Mouse (Mus musculus): Measurements from ENCODE around the gene Olfr975.
"Not testable (repeated sequence)": the region's sequence is repeated elsewhere in the genome, so short reads cannot be mapped to it uniquely, and the experiment has no call there.

Gene Olfr975

DNA sequence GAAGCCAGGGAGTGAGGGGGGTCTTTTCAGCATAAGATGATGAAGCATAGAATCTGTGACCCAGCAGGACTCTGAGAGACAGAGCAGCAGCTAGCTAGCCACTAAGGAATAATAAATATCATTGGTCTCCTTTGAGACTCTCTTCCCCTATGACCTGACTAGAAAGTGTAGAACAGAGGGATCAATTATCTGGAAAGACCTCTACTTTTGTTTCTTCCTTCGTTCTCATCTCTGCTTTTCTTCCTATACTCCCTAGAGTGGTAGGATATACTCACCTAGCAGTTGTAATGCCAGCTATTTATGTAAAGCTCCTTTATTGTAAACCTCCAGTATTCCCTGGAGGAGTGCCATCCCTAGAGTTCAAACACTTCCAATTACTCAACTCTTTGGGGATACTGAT lies at the start of gene Olfr975:
Olfr975 (minus strand) TSS at position 101 of the 400 bp plus-strand sequence.
- DNase-seq (ENCODE audit: low read depth), result no peak

DNA sequence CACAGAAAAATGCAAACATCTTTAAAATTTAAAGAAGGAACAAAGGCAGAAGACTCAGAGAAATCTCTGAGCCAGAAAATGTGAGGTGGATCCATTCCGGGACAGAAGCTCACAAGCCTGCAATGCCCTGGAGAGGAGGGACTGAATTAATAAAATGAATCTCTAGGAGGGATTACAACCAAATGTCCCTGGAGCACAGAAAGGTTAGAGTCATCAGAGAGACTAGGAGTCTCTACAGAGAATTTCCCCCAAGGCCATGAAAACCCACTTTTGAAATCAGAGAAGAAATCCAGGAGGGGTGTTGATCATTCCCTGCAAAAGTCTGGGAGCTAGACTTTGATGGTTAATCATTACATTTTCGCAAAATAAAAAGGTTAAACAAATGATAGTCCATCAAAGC lies 40.0 kb upstream of the Olfr975 start, which contains the start of gene Olfr978:
Olfr978 (plus strand) TSS at position 301 of the 400 bp plus-strand sequence.
- DNase-seq (ENCODE audit: low read depth), result no peak

DNA sequence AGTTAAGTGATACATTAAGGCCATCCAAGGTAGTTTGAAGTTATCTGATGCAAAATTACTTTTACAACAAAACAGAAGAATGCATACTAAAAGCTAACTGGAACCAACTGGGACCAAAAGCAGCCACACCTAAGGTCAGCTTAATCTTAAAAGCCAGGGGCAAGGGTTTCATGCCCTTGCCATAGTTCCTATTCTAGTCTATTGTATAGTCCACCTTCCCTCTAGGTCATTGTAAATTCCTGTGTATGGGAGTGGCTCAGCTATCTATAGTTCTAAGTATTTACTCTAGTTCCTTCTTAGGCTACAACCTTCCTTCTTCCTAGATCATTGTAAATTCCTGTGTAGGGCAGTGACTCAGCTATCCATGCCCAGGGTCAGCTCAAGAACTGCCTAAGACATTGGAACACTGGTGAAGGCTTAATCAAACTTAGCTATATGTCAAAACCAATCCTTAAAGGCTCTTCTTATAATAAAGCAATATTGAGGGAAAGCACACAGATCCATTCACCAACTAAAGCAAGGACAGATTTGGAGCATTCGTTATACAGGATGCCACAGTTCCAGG lies 24.8 kb upstream of the Olfr975 start:
- DNase-seq (ENCODE audit: low read depth), result not testable (repeated sequence)

DNA sequence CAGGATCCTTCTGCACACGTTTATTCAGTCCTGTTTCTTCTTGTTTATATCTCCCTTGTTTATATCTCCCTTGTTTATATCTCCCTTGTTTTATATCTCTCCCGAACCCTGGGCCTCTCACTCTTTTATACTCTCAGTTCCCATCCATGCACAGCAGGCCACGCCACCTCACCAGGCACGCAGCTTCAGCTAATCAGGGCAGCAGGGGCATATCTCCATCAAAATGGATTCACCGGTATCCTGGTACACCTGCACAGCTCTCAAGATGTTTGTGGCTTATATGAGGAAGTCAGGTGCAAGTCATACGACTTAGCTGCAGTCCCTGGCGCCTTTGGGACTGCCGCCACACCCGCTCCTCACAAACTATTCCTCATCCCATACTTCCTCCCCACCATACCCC lies 9.2 kb upstream of the Olfr975 start, which contains the start of gene Olfr976:
Olfr976 (minus strand) TSS at position 101 of the 400 bp plus-strand sequence.
- not testable (repeated sequence) for DNase-seq (ENCODE audit: low read depth)

DNA sequence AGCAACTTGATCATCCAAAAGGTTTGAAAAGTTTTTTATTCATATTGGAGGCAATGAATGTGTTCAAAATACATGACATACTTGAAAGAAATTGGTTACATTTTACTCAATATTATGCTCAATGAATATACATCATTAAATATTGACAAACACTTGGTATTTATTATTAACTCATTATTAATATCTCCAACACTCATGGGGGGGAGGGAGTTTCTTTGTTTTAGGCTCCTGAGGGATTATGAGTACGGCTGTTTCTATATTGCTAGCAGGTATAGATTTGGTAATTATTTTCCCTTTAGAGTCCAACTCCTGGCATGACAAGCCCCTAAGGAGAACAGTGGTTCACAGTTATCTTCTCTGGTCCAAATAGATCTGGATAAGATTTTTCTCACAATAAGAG lies 14.6 kb downstream of the Olfr975 start, which contains the start of gene Olfr974:
Olfr974 (plus strand) TSS at position 301 of the 400 bp plus-strand sequence.
- no peak for DNase-seq (ENCODE audit: low read depth)

DNA sequence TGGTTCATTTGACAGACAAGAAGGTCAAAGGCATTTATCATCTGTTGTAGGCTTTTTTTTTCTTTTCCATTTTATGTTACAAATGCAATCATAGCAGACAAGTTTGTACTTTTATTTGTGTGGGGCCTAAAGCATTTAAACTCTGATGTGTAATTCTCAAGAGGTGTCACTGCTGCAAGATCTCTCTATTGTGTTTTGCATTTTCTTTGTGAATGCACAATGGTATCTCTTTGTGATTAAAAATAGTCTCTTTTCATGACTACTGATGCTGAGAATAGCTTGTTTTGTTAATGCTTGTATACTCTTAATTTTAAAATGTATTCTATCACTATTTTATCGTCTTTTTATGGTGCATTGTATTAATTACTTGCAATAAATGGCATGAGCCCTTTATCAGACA lies 23.0 kb downstream of the Olfr975 start:
- DNase-seq (ENCODE audit: low read depth), result not testable (repeated sequence)

DNA sequence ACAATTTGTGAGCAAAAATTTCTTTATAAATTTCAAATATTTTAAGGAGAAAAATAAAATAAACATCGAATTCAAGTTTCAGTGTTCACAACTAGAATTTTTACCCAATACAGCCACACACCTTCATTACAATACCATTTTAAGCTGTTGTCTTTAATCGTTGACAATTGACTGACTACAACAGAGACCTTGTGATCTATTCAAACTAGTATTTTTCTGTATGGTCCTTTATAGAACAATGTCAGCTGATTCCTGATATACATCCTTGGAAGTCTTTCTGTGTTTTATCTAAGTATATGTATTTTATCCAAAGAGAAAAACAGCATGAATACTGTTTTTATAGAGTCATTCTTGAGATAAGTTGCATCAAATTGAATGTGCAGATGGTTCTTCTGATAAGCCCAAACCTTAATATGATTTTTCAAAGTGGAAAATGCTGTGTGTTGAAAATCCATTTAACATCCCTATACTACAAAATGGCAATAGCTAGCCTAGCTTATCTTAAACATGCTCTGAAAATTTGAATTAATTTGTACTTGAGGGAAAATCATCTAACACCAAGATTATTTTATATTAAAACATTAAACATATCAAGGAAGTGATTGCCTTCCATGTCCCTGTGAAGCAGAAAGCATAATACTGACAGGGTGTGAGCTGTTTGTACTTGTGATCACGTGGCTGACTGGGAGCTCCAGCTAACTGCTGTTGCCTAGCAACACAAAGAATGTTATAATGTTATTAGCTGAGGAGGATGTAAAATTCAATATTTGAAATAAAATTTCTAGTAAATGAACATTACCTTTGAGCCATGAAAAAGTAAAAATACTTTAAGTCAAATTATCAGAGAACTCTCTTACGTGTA lies 23.6 kb downstream of the Olfr975 start:
- DNase-seq (ENCODE audit: low read depth), result not testable (repeated sequence)

DNA sequence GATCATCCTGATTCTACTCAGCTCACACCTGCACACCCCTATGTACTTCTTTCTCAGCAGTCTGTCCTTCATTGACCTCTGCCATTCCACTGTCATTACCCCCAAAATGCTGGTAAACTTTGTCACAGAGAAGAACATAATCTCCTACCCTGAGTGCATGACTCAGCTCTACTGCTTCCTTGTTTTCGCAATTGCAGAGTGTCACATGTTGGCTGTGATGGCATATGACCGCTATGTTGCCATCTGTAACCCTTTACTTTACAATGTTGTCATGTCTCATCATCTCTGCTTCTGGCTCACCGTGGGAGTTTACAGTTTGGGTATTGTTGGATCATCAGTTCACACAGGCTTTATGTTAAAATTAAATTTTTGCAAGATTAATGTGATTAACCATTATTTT lies 41.9 kb downstream of the Olfr975 start:
- DNase-seq (ENCODE audit: low read depth), result no peak

DNA sequence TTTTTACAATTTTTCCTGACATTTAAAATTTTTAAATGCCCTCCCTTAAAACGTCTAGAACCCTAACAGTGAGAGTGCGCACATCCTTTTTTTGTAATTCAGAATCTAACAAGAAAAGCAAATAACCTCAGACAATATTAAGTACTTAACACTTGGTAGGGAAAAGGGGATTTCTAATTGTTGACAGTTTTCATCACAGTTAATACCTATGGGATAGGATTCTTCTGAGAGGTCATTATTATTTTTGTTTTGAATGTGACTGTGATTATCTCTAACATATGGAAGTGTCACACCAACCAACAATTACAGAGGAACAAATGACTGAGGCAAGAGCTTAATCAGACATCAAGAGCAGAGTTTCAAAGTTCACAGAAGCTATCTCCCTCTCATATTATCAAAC lies 44.8 kb downstream of the Olfr975 start, which contains the start of gene Olfr229:
Olfr229 (plus strand) TSS at position 301 of the 400 bp plus-strand sequence.
- no peak for DNase-seq (ENCODE audit: low read depth)

DNA sequence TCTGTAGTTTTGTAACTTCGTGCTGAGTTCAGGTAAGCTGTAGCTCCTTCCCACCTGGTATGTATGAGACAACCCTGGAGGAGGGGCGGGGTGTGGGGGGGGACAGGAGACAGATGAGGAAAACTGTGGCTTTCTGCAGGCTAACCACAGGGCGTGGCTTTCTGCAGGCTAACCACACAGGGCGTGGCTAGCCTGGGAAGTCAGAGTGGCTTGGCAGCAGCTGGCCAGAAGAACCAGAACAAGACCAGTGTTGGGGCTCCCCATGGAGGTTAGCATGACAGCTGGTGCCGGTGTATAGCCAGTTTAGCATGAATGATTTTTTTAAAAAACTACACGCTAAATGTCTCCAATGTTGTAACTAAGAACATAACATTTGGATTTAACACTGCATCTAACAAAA lies 46.7 kb downstream of the Olfr975 start:
- no peak for DNase-seq (ENCODE audit: low read depth)

All from induced T-regulatory cell, adult 2 months (primary cell).